Mouse (Mus musculus): ENCODE measurements at regions not wholly inside any gene's neighbourhood (a gene's known extent, or its start where the extent isn't known, plus 50 kb on each side); places are given as distances from the start of the nearest gene placed in this dataset.

DNA sequence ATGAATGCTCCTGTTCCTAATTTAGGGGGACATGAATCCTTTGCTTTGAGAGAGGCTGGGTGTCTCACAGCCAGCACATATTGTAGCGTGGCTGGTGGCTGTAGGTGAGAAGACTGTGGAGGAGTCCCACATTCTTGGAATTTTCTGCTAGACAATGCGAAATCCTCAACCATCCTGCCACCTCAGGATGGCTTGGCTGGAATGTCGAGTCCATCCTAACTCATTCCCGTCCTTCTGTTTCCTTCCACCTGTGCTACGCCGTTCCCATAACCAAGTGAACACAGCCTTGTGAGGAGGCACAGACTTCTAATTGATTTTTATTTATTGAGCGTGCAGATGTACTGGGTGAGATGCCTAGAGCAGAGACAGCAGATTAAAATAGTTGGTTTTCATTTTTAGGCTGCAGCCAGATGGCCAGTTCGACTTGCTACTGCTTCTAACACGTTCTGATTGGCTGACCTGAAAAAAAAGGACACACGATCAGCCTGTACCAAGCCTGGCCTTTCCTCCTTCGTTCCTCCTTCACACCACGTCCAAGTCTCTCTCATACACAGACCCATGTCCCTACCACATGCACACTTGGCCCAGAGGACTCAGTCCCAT lies 183.8 kb downstream of the Satb1 start:
- TF ChIP-seq POLR2A (IDR thresholded peaks at IDR 0.05; ENCODE audit: insufficient read length, low read depth) (no peak), REST (IDR thresholded peaks at IDR 0.05; ENCODE audit: insufficient read depth, insufficient read length) (no peak), TCF12 (IDR thresholded peaks at IDR 0.05; ENCODE audit: insufficient read depth, poor library complexity, severe bottlenecking) (no peak), USF1 (IDR thresholded peaks at IDR 0.05; ENCODE audit: low read depth) (no peak), MYOG (IDR thresholded peaks at IDR 0.05; ENCODE audit: control insufficient read depth in 1 of 3, insufficient read depth in 1 of 3, insufficient read length in 2 of 3, low read depth in 2 of 3) (no peak), POLR2AphosphoS2 (IDR thresholded peaks at IDR 0.05; ENCODE audit: insufficient read length, low read depth) (no peak), E2F4 (IDR thresholded peaks at IDR 0.05; ENCODE audit: insufficient read depth) (no peak), SRF (IDR thresholded peaks at IDR 0.05; ENCODE audit: control insufficient read depth, insufficient read length, low read depth) (no peak), MAX (IDR thresholded peaks at IDR 0.05; ENCODE audit: low read depth) (no peak), MYOD1 (IDR thresholded peaks at IDR 0.05; ENCODE audit: control insufficient read depth in 1 of 3, insufficient read length in 2 of 3, low read depth in 2 of 3) (no peak), CEBPB (IDR thresholded peaks at IDR 0.05; ENCODE audit: insufficient read depth, poor library complexity, severe bottlenecking) (no peak), TCF3 (IDR thresholded peaks at IDR 0.05; ENCODE audit: insufficient read length, low read depth) (no peak)
